Mouse (Mus musculus): ENCODE measurements around the gene Col5a1. TPM values are rescaled to one million over a fixed set of nuclear protein-coding genes. Genes with fewer than 3 reads are reported as not detected.

Col5a1 gene
- total and polyA plus RNA-seq, 3 experiments = 31.1 to 75.5 TPM; not detected in 1

- peak; percentile 92 for DNase-seq (ENCODE audit: low read depth, low spot score)
- TF ChIP-seq TBP (IDR thresholded peaks at IDR 0.05; ENCODE audit: low read depth, low read length) = peak; percentile 75
- no peak for TF ChIP-seq GATA1 (IDR thresholded peaks at IDR 0.05; ENCODE audit: low read depth, low read length)
- no peak for TF ChIP-seq TCF12 (IDR thresholded peaks at IDR 0.05; ENCODE audit: low read depth, low read length)
- no peak for TF ChIP-seq GABPA (IDR thresholded peaks at IDR 0.05; ENCODE audit: low read depth, low read length)
- TF ChIP-seq ZMIZ1 (IDR thresholded peaks at IDR 0.05; ENCODE audit: low read depth, low read length) = peak; percentile 19; the same call in 1 of the 2 replicates
- TF ChIP-seq SIN3A (IDR thresholded peaks at IDR 0.05; ENCODE audit: low read length) = peak; percentile 37; the same call in 1 of the 2 replicates
- TF ChIP-seq MXI1 (IDR thresholded peaks at IDR 0.05; ENCODE audit: low read depth, low read length) = peak; percentile 54; the same call in 1 of the 2 replicates
- no peak for TF ChIP-seq ELF1 (IDR thresholded peaks at IDR 0.05; ENCODE audit: low read depth, low read length)
- no peak for TF ChIP-seq ZKSCAN1 (IDR thresholded peaks at IDR 0.05; ENCODE audit: low read depth, low read length)
- TF ChIP-seq POLR2A (IDR thresholded peaks at IDR 0.05; ENCODE audit: control insufficient read depth in 1 of 2, insufficient read depth in 1 of 2, low read depth in 1 of 2, low read length in 2 of 2, poor library complexity in 1 of 2) = peak in 1 of 2 experiments; percentile 47; a peak in 2 of 4 replicates
- peak; percentile 73 for TF ChIP-seq ETS1 (IDR thresholded peaks at IDR 0.05; ENCODE audit: low read depth, low read length)
- no peak overlapping the region for H3K4me3 ChIP-seq (ENCODE audit: control insufficient read depth in 1 of 2, insufficient read depth in 1 of 2, low read depth in 2 of 2, low read length in 2 of 2)
- peak overlapping the region; percentile 53 for H3K9ac ChIP-seq (ENCODE audit: control insufficient read depth, low read depth, low read length, poor library complexity, severe bottlenecking)
- H3K36me3 ChIP-seq (ENCODE audit: control insufficient read depth in 1 of 2, insufficient read depth in 2 of 2, low read length in 2 of 2) = peaks cover 0 to 50% of the 10 kb centered on the region in 2 experiments; a peak in 2 of 4 replicates
- peaks cover 37 to 55% of the 10 kb centered on the region in 2 experiments for H3K4me1 ChIP-seq (ENCODE audit: control insufficient read depth in 1 of 2, insufficient read depth in 2 of 2, low read length in 2 of 2)
- no peaks in the 10 kb centered on the region for H3K27me3 ChIP-seq (ENCODE audit: control insufficient read depth in 1 of 2, insufficient read depth in 2 of 2, low read length in 2 of 2)
- no peaks in the 10 kb centered on the region for H3K9me3 ChIP-seq (replicated peaks; ENCODE audit: insufficient read depth, low read length)
- H3K79me2 ChIP-seq (ENCODE audit: control insufficient read depth, insufficient read depth, low read length, poor library complexity) = peaks cover 3% of the 10 kb centered on the region; the same call in 1 of the 2 replicates
- H3K27ac ChIP-seq (ENCODE audit: control insufficient read depth, low read depth, low read length) = peak overlapping the region; percentile 100
These were observed 182.3 kb downstream of the Col5a1 start for GRCm38 (mm10) chr2:28068537-28068878.

DNA sequence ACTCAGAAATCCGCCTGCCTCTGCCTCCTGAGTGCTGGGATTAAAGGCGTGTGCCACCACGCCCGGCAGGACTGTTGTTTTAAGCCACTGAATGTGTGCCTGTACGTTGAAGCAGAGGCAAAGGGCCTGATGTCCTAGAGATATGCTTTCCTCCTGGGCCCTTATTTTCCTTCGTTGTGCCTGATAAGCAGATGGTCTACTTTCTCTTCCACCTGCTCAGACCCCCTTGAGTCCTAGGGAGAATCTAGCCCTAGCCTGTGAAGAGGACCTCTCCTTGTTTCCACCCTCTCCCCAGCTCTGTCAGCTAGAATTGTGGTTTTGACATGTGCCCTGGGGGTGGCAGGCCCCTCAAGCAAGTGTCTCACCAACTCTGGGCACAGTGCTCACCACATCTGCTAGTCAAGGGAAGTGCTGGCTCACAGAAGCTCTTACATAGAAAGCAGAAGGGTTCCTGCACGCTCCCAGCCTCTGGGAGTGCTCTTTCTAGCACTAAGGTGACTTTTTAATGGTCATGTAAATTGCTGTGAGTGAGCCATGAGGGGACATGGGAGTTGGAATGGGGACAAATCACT, 189.5 kb downstream of the Col5a1 start:
- no peaks in the 10 kb centered on the region for H3K79me2 ChIP-seq (ENCODE audit: control insufficient read depth, insufficient read depth, low read length, poor library complexity)
- TF ChIP-seq TAL1 (IDR thresholded peaks at IDR 0.05; ENCODE audit: low read length) (peak; percentile 33; the same call in 1 of the 2 replicates), POLR2A (IDR thresholded peaks at IDR 0.05; ENCODE audit: control insufficient read depth in 1 of 2, insufficient read depth in 1 of 2, low read depth in 1 of 2, low read length in 2 of 2, poor library complexity in 1 of 2) (no peak), CHD1 (IDR thresholded peaks at IDR 0.05; ENCODE audit: low read depth, low read length) (no peak)
- no peaks in the 10 kb centered on the region; a peak in 1 of 4 replicates for H3K36me3 ChIP-seq (ENCODE audit: control insufficient read depth in 1 of 2, insufficient read depth in 2 of 2, low read length in 2 of 2)
- H3K4me1 ChIP-seq (ENCODE audit: control insufficient read depth in 1 of 2, insufficient read depth in 2 of 2, low read length in 2 of 2) = peaks cover 0 to 5% of the 10 kb centered on the region in 2 experiments; a peak in 2 of 4 replicates
- no peaks in the 10 kb centered on the region for H3K9me3 ChIP-seq (replicated peaks; ENCODE audit: insufficient read depth, low read length)
- H3K4me3 ChIP-seq (ENCODE audit: control insufficient read depth in 1 of 2, insufficient read depth in 1 of 2, low read depth in 2 of 2, low read length in 2 of 2) = no peak overlapping the region
- no peak overlapping the region for H3K9ac ChIP-seq (ENCODE audit: control insufficient read depth, low read depth, low read length, poor library complexity, severe bottlenecking)
- H3K27me3 ChIP-seq (ENCODE audit: control insufficient read depth in 1 of 2, insufficient read depth in 2 of 2, low read length in 2 of 2) = no peaks in the 10 kb centered on the region
- peak; percentile 38 for DNase-seq (ENCODE audit: low read depth, low spot score)
- H3K27ac ChIP-seq (ENCODE audit: control insufficient read depth, low read depth, low read length) = peak overlapping the region; percentile 46; the same call in 1 of the 2 replicates

- Histone ChIP-seq H3K9me3 (replicated peaks; ENCODE audit: insufficient read depth, low read length) (no peaks in the 10 kb centered on the region), H3K4me3 (ENCODE audit: control insufficient read depth in 1 of 2, insufficient read depth in 1 of 2, low read depth in 2 of 2, low read length in 2 of 2) (no peak within 1 kb of the TSS), H3K27me3 (ENCODE audit: control insufficient read depth in 1 of 2, insufficient read depth in 2 of 2, low read length in 2 of 2) (peaks cover 0 to 4% of the 10 kb centered on the region in 2 experiments; a peak in 1 of 4 replicates), H3K79me2 (ENCODE audit: control insufficient read depth, insufficient read depth, low read length, poor library complexity) (no peaks in the 10 kb centered on the region), H3K9ac (ENCODE audit: control insufficient read depth, low read depth, low read length, poor library complexity, severe bottlenecking) (no peak within 1 kb of the TSS), H3K27ac (ENCODE audit: control insufficient read depth, low read depth, low read length) (no peak within 1 kb of the TSS), H3K4me1 (ENCODE audit: control insufficient read depth in 1 of 2, insufficient read depth in 2 of 2, low read length in 2 of 2) (no peaks in the 10 kb centered on the region), H3K36me3 (ENCODE audit: control insufficient read depth in 1 of 2, insufficient read depth in 2 of 2, low read length in 2 of 2) (no peaks in the 10 kb centered on the region)
- TF ChIP-seq ZNF384 (IDR thresholded peaks at IDR 0.05; ENCODE audit: low read depth, low read length) (no peak), RCOR1 (IDR thresholded peaks at IDR 0.05; ENCODE audit: low read depth, low read length) (no peak), SMC3 (IDR thresholded peaks at IDR 0.05; ENCODE audit: low read depth, low read length) (no peak), MYB (IDR thresholded peaks at IDR 0.05; ENCODE audit: low read depth, low read length) (no peak), POLR2AphosphoS5 (IDR thresholded peaks at IDR 0.05; ENCODE audit: borderline replicate concordance, low read depth, low read length) (no peak), CHD1 (IDR thresholded peaks at IDR 0.05; ENCODE audit: low read depth, low read length) (no peak), CHD2 (IDR thresholded peaks at IDR 0.05; ENCODE audit: low read length) (no peak), TBP (IDR thresholded peaks at IDR 0.05; ENCODE audit: low read depth, low read length) (no peak)
- no peak for DNase-seq (ENCODE audit: low read depth, low spot score)
These were observed 198.5 kb downstream of the Col5a1 start, which contains the start of gene Fcnb for GRCm38 (mm10) chr2:28084768-28085167. Fcnb (minus strand) TSS chr2:28084885.
